Mouse (Mus musculus): ENCODE measurements around the gene Itgb7. TPM values are rescaled to one million over a fixed set of nuclear protein-coding genes. Genes with fewer than 3 reads are reported as not detected.
A peak's percentile ranks its signal among the peaks of the same experiment; 100 is the strongest.

The Itgb7 gene
- total and polyA plus RNA-seq, 2 experiments from 2014 or later = 0.23 to 0.79 TPM

- H3K9me3 ChIP-seq (replicated peaks; ENCODE audit: control insufficient read depth, low read length) = no peaks in the 10 kb centered on the region
- DNase-seq (ENCODE audit: low spot score) (no peak), ATAC-seq (ENCODE audit: insufficient read depth, low read depth) (no peak)
- H3K27me3 ChIP-seq (ENCODE audit: control insufficient read depth, insufficient read depth, low read length) = no peaks in the 10 kb centered on the region
- peak within 1 kb of the TSS; percentile 89 for H3K4me2 ChIP-seq (ENCODE audit: low read depth, low read length)
- 59% methylated on average over 19 of the region's 19 CpGs for WGBS
- H3K27ac ChIP-seq (ENCODE audit: low read depth) = peak within 1 kb of the TSS; percentile 99
- TF ChIP-seq CTCF (IDR thresholded peaks at IDR 0.05; ENCODE audit: low read depth) (no peak), EP300 (IDR thresholded peaks at IDR 0.05; ENCODE audit: low read depth) (no peak)
- peak within 1 kb of the TSS; percentile 95 for H3K4me3 ChIP-seq (ENCODE audit: low read depth, low read length)
- H3K9ac ChIP-seq (replicated peaks; ENCODE audit: low read depth, low read length) = peak within 1 kb of the TSS; percentile 93
- peaks cover 22% of the 10 kb centered on the region for H3K4me1 ChIP-seq (ENCODE audit: control insufficient read depth, insufficient read depth)
- H3K36me3 ChIP-seq (replicated peaks; ENCODE audit: control insufficient read depth, insufficient read depth, low read length) = peaks cover 37% of the 10 kb centered on the region
Observed at GRCm38 (mm10) chr15:102204674-102205505, 26.9 kb downstream of the Itgb7 start, which contains the start of gene Csad. TSS of gene Csad (minus strand) at chr15:102204724.

- DNase-seq (ENCODE audit: low spot score) (peak; percentile 55), ATAC-seq (ENCODE audit: insufficient read depth, low read depth) (peak; percentile 41)
- Histone ChIP-seq H3K4me3 (ENCODE audit: low read depth, low read length) (peak overlapping the region; percentile 95), H3K27me3 (ENCODE audit: control insufficient read depth, insufficient read depth, low read length) (no peaks in the 10 kb centered on the region), H3K27ac (ENCODE audit: low read depth) (peak overlapping the region; percentile 99), H3K4me2 (ENCODE audit: low read depth, low read length) (peak overlapping the region; percentile 89), H3K4me1 (ENCODE audit: control insufficient read depth, insufficient read depth) (peaks cover 22% of the 10 kb centered on the region), H3K9me3 (replicated peaks; ENCODE audit: control insufficient read depth, low read length) (no peaks in the 10 kb centered on the region), H3K36me3 (replicated peaks; ENCODE audit: control insufficient read depth, insufficient read depth, low read length) (peaks cover 27% of the 10 kb centered on the region), H3K9ac (replicated peaks; ENCODE audit: low read depth, low read length) (peak overlapping the region; percentile 93)
- under 1% methylated on average over 34 of the region's 72 CpGs for WGBS
- TF ChIP-seq CTCF (IDR thresholded peaks at IDR 0.05; ENCODE audit: low read depth) (no peak), EP300 (IDR thresholded peaks at IDR 0.05; ENCODE audit: low read depth) (no peak)
Observed at GRCm38 (mm10) chr15:102203835-102204381, 27.8 kb downstream of the Itgb7 start.

DNA sequence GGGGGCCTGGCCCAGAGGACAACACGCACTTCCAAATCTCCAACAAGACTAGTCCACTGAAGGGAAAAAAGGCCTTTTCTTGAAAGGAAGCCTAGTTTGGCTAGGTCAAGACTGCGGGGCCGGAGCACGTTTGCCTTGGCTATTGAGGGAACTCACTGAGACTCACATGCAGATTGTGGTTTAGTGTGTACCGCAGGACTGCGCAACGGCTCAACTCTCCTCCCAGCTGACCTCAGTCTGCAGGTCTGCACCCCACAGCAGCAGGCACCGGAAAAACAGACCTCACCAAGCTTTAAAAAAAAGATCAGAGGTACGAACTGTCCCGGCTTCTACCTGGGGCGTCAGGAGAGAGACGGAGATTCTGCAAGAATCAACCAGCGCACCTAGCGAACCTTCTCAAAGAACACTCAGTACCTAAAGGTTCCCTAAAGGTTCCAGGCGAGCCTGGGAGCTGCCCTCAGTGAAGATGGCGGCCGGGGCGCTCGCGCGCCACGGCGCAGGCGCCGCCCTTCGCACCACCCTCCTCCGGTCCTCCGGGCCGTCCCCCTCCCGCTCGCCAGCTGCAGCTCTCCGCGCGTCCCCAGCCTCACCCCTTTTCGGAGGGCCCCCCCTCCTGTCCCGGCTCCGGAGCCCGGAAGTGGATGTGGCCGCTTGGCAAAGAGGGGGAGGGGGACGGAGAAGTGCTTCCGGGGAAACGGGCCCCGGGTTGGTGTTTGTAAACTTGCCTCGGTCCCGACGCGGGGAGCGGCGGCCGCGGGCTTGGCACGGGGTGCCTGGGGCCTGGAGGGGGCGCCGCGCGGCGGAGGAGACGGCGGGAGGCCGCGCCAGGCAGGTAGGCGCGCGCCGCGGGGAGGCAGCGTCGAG is 28.5 kb downstream of the Itgb7 start, which contains the start of gene Zfp740:
Zfp740 (plus strand) TSS at position 279 of the 864 bp plus-strand sequence.
- H3K36me3 ChIP-seq (replicated peaks; ENCODE audit: control insufficient read depth, insufficient read depth, low read length) = peaks cover 20% of the 10 kb centered on the region
- under 1% methylated on average over 56 of the region's 68 CpGs for WGBS
- no peaks in the 10 kb centered on the region for H3K27me3 ChIP-seq (ENCODE audit: control insufficient read depth, insufficient read depth, low read length)
- H3K9me3 ChIP-seq (replicated peaks; ENCODE audit: control insufficient read depth, low read length) = no peaks in the 10 kb centered on the region
- DNase-seq (ENCODE audit: low spot score) (peak; percentile 97), ATAC-seq (ENCODE audit: insufficient read depth, low read depth) (peak; percentile 98)
- TF ChIP-seq CTCF (IDR thresholded peaks at IDR 0.05; ENCODE audit: low read depth) (no peak), EP300 (IDR thresholded peaks at IDR 0.05; ENCODE audit: low read depth) (peak; percentile 77; the same call in 1 of the 2 replicates)
- peaks cover 22% of the 10 kb centered on the region for H3K4me1 ChIP-seq (ENCODE audit: control insufficient read depth, insufficient read depth)
- H3K9ac ChIP-seq (replicated peaks; ENCODE audit: low read depth, low read length) = peak within 1 kb of the TSS; percentile 93
- peak within 1 kb of the TSS; percentile 95 for H3K4me3 ChIP-seq (ENCODE audit: low read depth, low read length)
- H3K27ac ChIP-seq (ENCODE audit: low read depth) = peak within 1 kb of the TSS; percentile 99
- H3K4me2 ChIP-seq (ENCODE audit: low read depth, low read length) = peak within 1 kb of the TSS; percentile 89

DNA sequence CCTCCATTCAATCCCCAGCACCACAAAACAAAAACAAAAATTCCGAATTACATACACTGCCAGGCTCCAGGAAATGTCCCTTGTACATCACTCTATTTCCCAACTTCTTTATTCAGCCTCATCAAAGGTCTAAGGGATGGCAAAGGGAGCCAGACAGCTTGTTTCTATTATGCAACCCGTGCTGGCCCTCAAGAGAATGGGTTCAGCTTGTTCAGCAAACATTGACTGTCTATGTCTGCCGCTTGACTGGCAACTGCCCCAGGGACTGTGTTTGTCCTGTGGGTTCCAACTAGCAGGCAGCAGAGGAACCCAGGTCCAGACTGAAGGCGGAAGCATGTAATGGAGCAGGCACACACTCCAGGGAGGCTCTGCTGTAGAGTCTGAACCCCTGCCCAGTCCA is 32.9 kb downstream of the Itgb7 start:
- no peaks in the 10 kb centered on the region for H3K27me3 ChIP-seq (ENCODE audit: control insufficient read depth, insufficient read depth, low read length)
- ATAC-seq (ENCODE audit: insufficient read depth, low read depth) (no peak), DNase-seq (ENCODE audit: low spot score) (no peak)
- H3K9ac ChIP-seq (replicated peaks; ENCODE audit: low read depth, low read length) = no peak overlapping the region
- TF ChIP-seq CTCF (IDR thresholded peaks at IDR 0.05; ENCODE audit: low read depth) = no peak
- TF ChIP-seq EP300 (IDR thresholded peaks at IDR 0.05; ENCODE audit: low read depth) = no peak
- WGBS = 88% methylated on average over 4 of the region's 4 CpGs
- H3K4me1 ChIP-seq (ENCODE audit: control insufficient read depth, insufficient read depth) = peaks cover 4% of the 10 kb centered on the region; the same call in 1 of the 2 replicates
- no peaks in the 10 kb centered on the region for H3K36me3 ChIP-seq (replicated peaks; ENCODE audit: control insufficient read depth, insufficient read depth, low read length)
- no peak overlapping the region for H3K4me2 ChIP-seq (ENCODE audit: low read depth, low read length)
- H3K27ac ChIP-seq (ENCODE audit: low read depth) = no peak overlapping the region
- no peak overlapping the region for H3K4me3 ChIP-seq (ENCODE audit: low read depth, low read length)
- no peaks in the 10 kb centered on the region for H3K9me3 ChIP-seq (replicated peaks; ENCODE audit: control insufficient read depth, low read length)

DNA sequence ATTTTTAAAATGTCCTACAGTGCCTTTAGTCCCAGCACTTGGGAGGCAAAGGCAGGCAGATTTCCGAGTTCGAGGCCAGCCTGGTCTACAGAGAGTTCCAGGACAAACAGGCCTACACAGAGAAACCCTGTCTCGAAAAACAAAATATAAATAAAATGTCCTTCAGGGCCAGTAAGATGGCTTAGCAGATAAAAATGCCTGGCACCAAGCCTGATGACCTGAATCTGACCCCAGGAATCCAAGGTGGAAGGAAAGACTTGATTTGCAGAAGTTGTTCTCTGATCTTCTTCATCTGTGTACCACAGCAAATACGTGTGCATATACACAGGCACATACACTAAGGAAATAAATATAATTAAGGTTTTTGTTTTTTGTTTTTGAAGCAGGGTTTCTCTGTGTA is 36.4 kb downstream of the Itgb7 start:
- Histone ChIP-seq H3K4me3 (ENCODE audit: low read depth, low read length) (no peak overlapping the region), H3K36me3 (replicated peaks; ENCODE audit: control insufficient read depth, insufficient read depth, low read length) (no peaks in the 10 kb centered on the region), H3K27me3 (ENCODE audit: control insufficient read depth, insufficient read depth, low read length) (no peaks in the 10 kb centered on the region), H3K27ac (ENCODE audit: low read depth) (no peak overlapping the region), H3K9me3 (replicated peaks; ENCODE audit: control insufficient read depth, low read length) (no peaks in the 10 kb centered on the region), H3K4me2 (ENCODE audit: low read depth, low read length) (no peak overlapping the region), H3K4me1 (ENCODE audit: control insufficient read depth, insufficient read depth) (no peaks in the 10 kb centered on the region), H3K9ac (replicated peaks; ENCODE audit: low read depth, low read length) (no peak overlapping the region)
- no peak for DNase-seq (ENCODE audit: low spot score)
- TF ChIP-seq CTCF (IDR thresholded peaks at IDR 0.05; ENCODE audit: low read depth) (no peak), EP300 (IDR thresholded peaks at IDR 0.05; ENCODE audit: low read depth) (no peak)
- ATAC-seq (ENCODE audit: insufficient read depth, low read depth) = no peak
- 69% methylated on average over 4 of the region's 4 CpGs for WGBS
